Mouse (Mus musculus) right cerebral cortex, postnatal 36 days (tissue): ENCODE measurements at regions not wholly inside any gene's neighbourhood (a gene's known extent, or its start where the extent isn't known, plus 50 kb on each side); places are given as distances from the start of the nearest gene placed in this dataset.

Experiments used
- DNase-seq, 2 experiments: peaks; one replicate each; pipeline ENCODE4 v3.0.0; 2022; ENCODE audit warnings: low spot score in 2 of 2, mixed read lengths in 1 of 2

- no peak for DNase-seq
Measured at GRCm38 (mm10) chr14:105576266-105576665, 317.9 kb downstream of the Ndfip2 start.

DNA sequence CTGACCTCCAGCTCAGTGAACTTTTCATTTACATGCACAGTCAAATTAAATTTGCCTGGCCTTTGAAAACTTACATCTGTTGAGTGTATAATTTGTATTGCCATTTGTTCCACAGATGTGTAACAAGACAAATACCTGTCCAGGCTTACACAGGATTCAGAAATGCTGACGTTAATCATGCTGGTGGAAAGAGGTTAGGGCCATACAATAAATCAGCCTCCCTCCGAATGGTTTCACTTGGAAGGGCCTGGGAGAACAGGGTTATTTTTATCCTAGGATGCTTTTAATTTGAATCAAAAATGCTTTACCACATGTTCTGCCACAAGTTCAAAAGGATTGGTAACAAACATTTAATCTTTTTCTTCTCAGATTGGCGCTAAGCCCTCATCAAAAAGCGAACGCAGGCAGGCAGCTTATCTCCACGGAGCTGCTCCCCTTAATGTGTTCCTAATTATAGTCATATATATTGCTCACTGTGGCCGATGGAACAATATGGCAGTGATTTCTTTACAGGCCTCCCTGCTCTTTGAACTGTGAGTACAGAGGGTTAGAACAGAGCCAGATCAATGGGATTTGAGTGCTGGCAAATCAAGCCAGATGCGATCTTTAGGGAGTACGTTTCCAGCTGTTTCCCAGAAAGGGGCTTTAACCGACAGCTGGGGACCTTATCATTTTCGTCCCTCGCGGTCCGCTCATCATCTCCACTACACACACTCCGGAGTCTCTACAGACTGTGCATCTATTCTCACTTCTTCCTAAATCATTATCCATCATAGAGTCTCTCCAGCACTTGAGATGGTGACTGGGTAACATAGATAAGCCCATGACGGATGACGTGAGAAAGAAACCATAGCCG, 313.9 kb downstream of the Ndfip2 start:
- DNase-seq: no peak

DNA sequence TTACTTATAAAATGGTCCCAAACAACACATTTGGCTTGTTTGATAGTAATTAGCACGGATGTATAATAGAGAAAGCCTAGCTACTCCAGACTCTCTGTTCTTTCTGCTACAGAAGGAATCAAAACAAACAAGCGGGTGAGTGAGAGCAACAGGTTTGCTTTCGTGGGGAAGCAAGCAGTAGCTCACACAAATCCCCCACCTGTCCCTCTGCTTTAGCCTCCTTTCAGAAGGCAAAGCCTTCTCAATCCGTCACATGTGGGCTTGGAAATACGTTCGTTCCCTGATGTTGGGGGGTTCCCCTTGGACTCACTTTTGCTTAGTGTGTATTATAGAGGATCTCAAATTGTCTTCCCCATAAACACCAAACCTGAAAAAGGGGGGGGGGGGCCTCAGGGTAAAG, 311.8 kb downstream of the Ndfip2 start:
- no peak for DNase-seq

DNA sequence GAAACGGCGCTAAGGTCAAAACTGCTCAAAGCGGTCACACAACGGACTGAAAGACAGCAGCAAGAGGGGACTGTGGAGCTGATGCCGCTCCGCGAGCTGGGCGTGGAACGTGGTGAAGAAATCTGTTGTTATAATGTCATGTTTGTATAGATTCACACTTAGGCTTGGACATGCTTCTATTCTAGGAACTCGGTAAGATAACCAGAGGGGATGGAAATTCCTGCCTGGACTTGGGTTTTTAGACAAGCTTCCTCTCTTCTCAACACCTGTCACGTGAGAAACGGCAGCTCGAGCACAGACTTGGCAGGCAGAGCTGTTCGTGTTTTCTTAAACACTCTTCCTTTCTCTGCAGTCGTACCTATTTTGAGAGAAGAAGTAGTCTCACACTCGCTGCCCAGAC, 307.5 kb downstream of the Ndfip2 start:
- peak; percentile 45 to 60 for DNase-seq

DNA sequence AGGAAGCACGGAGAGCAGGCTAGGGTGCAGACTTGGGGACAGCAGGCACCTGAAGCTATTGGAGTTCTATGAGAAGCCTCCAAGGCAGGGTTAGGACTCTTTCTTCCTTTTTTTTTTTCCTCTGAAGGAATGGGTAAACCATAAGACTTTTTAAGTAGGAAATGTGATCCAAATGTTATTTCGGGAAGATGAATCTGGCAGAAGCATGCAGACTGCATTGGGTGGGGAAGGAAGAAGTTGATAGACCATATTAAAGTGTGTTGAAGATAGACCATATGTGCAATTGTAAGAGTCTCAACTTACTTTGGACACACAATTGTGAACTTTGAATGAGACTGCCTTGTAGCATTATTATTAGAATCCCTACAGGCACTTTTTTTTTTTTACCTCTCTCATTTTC, 304.5 kb downstream of the Ndfip2 start:
- DNase-seq: no peak

GRCm38 (mm10) chr14:105556813-105557212, 298.4 kb downstream of the Ndfip2 start:
- DNase-seq: no peak

- no peak for DNase-seq
Measured at GRCm38 (mm10) chr14:105544066-105544465, 285.7 kb downstream of the Ndfip2 start.

DNA sequence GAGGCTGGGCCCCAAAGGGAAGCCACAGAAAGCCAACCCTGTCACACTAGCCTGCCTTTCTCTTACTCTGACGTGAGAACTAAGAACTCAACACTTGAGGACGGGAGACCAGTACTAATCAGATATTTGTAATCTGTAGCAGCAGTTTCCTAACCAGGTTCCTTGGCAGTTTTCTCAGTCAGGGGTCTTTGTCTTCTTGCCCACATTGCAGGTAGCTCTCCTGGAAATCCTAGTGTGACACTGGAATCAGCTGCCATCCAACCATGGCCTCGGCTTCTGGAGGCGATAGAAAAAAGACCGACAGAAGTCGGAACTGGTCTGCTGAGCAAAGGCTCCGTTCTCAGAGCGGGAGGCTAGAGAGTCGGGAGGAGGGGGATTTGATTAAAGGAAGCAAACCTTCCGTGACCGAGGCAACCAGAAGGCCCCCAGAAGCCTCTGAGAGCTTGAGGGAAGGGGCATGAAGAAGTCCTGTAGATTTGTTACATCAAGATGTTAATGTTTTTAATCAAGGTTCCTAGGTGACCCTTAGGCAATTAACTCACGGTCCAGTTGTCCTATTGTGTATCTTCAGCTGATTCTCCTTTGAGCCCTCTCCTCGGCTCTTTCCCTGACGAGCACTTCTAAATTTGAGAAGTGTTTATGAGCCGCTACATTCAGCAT, 284.2 kb downstream of the Ndfip2 start:
- no peak for DNase-seq

GRCm38 (mm10) chr14:105542090-105542485, 283.7 kb downstream of the Ndfip2 start:
- DNase-seq: no peak

- no peak for DNase-seq
Measured at GRCm38 (mm10) chr14:105532168-105532745, 273.9 kb downstream of the Ndfip2 start.

- no peak for DNase-seq
Measured at GRCm38 (mm10) chr14:105528107-105528506, 269.7 kb downstream of the Ndfip2 start.

DNA sequence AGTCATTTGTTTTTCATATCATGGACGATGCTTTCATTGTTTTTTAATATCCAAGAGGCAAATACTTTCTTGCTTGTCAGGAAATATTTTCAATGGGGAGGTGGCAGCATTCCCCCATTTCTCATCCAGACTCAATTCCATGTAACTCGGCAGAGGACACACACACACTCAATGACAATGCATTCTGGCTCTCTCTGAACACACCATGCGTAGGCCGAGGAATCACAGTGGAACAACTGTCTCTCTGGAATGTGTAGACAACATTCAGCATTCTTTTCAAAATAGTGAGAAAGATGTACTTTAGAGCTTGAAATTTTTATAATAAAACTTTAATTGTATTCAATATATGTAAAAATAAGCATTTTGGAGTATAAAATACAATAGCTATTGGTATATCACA, 265.5 kb downstream of the Ndfip2 start:
- no peak for DNase-seq

DNA sequence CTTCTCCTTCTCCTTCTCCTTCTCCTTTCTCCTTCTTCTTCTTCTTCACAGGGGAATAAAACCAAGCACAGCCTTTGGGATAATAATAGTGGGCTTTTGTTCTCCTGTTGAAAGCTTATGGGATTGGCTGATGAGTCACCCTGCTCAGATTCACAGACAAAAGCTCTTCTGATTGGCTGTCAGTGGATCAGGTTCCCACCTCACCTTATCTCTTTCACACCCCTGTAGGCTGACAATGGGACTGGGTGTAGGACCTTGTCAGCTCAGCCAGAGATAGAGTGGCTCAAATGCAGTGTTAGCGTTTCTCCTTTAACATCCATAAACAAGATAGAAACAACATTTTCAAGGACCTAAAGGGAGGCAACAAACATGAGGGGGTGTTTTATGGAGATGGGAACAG, 263.9 kb downstream of the Ndfip2 start:
- DNase-seq: no peak

DNA sequence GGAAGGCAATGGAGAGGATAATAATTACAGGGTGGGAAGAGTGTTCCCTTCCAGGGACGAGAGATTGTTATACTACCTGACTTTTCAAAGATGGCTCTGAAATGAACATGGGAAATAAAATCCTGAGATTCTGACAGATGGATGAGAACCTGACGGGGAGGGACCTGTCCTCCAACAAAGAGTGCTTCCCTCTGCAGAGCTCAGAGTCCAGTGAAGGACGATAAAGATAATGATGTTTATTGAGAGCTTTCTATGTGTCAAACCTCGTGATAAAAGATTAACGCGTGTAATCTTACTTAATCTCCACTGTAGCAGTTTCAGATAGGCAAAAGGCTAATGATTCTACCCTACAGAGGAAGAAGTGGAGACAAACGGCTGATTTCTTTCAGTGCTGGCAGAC, 260.3 kb downstream of the Ndfip2 start:
- DNase-seq: no peak

- no peak for DNase-seq
Measured at GRCm38 (mm10) chr14:105514413-105514812, 256.0 kb downstream of the Ndfip2 start.

GRCm38 (mm10) chr14:105512914-105513677, 254.7 kb downstream of the Ndfip2 start:
- DNase-seq: peak in 1 of 2 experiments; percentile 12

DNA sequence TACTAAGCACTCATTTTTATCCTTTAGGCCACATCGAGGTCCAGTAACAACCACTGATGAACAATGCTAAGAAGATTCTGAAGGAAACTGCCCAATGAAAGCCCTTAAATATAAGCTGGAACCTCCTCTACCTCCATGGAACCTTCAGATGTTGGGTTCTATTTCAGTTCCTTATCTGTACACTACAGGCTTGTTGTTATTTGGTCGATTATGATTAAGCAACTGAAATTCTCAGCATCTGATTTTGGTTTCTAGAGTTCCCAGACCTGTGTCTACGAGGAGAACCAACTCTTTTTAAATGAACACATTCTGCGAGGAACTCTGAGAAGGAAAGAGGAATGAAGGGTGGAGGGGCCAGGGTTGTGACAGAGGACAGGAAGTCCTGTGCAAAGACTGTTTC, 253.5 kb downstream of the Ndfip2 start:
- DNase-seq: no peak

DNA sequence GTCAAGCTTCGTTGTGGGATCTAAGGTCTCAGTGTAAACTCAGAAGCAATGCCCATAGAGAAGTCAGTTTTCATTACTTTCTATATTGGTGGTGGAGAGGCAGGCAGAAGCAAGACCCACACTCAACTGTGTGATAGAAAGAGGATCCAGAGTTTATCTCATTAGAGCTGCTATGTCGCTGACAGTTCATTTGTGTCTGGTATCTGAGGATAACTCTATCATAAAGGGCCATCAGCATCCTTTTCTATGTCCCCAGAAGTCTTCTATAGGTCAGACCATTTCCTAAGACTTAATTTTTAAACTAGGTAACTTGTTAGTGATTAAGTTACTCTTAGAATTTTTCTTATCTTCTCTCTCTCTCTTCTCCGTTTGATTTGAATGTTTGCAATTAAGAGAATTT, 252.8 kb downstream of the Ndfip2 start:
- DNase-seq: no peak

DNA sequence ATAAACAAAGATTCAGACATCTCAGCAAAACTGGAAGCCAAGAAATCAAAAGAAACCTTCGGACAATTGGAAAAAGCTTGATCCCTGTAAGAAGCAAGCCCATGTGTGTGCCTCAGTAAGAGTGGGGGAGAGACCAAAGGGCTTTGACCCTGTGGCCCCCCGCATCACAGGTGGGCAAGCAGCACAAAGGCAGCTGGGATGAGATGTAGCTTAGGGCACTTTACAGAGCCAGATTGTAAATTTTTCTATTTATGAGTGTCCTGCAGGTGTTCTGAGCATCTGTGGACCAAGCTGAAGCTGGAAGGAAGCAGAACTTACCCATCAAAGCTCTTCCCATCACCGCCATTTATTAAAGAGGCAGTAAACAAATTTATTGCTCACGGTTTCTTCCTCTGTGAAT, 246.9 kb downstream of the Ndfip2 start:
- DNase-seq: no peak

DNA sequence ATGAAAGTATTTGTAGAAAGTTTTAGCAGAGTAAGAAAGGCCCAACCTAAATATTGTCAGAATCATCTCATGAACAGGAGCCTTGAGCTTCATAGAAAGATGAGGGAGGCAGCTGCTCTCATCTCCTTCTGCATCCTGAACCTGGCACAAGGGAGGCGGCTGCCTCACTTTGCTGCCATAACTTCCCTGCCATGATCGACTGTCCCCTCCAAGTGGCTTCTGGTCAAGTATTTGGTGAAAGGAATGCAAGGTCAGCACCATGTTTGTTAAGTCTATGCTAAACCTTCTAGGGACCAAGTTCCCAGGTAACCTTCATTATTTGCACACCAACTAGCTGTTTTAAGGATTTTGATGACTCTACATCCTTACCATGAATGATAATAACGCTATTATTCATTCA, 246.0 kb downstream of the Ndfip2 start:
- no peak for DNase-seq

GRCm38 (mm10) chr14:105503806-105504205, 245.4 kb downstream of the Ndfip2 start:
- no peak for DNase-seq

DNA sequence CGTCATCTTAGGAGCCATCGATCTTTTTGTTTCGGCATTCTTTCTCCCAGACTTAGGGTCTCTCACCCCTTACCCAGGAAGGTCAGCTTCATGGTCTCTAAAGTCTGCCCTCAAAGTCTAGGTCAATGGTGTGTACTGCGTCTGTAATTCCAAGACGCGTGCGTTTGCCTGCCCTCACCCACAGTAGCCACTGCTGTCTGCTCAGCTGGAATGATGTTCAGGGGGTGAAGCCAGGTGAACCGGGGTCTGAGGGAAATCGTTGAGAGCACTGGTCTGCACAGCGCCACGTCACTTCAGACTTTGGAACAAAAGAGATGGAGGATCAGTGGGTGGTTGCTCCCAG, 244.2 kb downstream of the Ndfip2 start:
- DNase-seq: no peak
